Mouse (Mus musculus) kidney, embryonic 15.5 days (tissue): ENCODE measurements around the gene Nt5c2. TPM values are rescaled to one million over a fixed set of nuclear protein-coding genes. Genes with fewer than 3 reads are reported as not detected.

Source experiments
- ATAC-seq: fragments of 200-750 bp; cut with Nextera tagmentation; replicated peaks from 2 replicates; pipeline ENCODE4 v1.8.0; 2017; ENCODE audit warnings: moderate TSS enrichment; ENCODE audit not compliant: low FRiP score
- H3K27ac ChIP-seq: fragments of 300-500 bp; sonication (generic); 2 replicates; pipeline ENCODE4 v1.5.1; 2015; ENCODE audit warnings: mild to moderate bottlenecking, inconsistent platforms
- H3K27me3 ChIP-seq: fragments of 300-500 bp; sonication (generic); 2 replicates; pipeline ENCODE4 v1.6.1; 2015; ENCODE audit warnings: inconsistent platforms
- H3K36me3 ChIP-seq: fragments of 300-500 bp; sonication (generic); 2 replicates; pipeline ENCODE4 v1.6.1; 2015; ENCODE audit warnings: inconsistent platforms
- H3K4me1 ChIP-seq: fragments of 300-500 bp; sonication (generic); 2 replicates; pipeline ENCODE4 v1.6.1; 2015; ENCODE audit warnings: inconsistent platforms
- H3K4me2 ChIP-seq: fragments of 300-500 bp; sonication (generic); 2 replicates; pipeline ENCODE4 v1.6.1; 2015; ENCODE audit warnings: moderate library complexity, mild to moderate bottlenecking, inconsistent platforms
- H3K4me3 ChIP-seq: fragments of 300-500 bp; sonication (generic); replicated peaks from 2 replicates; pipeline ENCODE4 v1.5.1; 2015; ENCODE audit warnings: mild to moderate bottlenecking, inconsistent platforms
- H3K9ac ChIP-seq: fragments of 300-500 bp; sonication (generic); 2 replicates; pipeline ENCODE4 v1.6.1; 2015; ENCODE audit warnings: mild to moderate bottlenecking, inconsistent platforms
- H3K9me3 ChIP-seq: fragments of 300-500 bp; sonication (generic); replicated peaks from 2 replicates; pipeline ENCODE4 v1.6.1; 2016; ENCODE audit warnings: inconsistent platforms
- WGBS: fragments of 180-500 bp; shearing (Covaris S2); methylation state at CpG from one replicate; pipeline ENCODE4 v1.1.7; 2015; ENCODE audit warnings: mixed read lengths; 5-methylcytosine and 5-hydroxymethylcytosine counted together
- polyA plus RNA-seq: library from polyadenylated mRNA; unstranded; fragments of >200 nt; fragmentation: Nextera tagmentation; extraction: Ambion mirVana; gene quantifications from 2 replicates; pipeline ENCODE4 v1.2.1, GENCODE M21; 2015

Nt5c2 gene
- polyA plus RNA-seq = 79.6 and 81.5 TPM in 2 replicates

DNA sequence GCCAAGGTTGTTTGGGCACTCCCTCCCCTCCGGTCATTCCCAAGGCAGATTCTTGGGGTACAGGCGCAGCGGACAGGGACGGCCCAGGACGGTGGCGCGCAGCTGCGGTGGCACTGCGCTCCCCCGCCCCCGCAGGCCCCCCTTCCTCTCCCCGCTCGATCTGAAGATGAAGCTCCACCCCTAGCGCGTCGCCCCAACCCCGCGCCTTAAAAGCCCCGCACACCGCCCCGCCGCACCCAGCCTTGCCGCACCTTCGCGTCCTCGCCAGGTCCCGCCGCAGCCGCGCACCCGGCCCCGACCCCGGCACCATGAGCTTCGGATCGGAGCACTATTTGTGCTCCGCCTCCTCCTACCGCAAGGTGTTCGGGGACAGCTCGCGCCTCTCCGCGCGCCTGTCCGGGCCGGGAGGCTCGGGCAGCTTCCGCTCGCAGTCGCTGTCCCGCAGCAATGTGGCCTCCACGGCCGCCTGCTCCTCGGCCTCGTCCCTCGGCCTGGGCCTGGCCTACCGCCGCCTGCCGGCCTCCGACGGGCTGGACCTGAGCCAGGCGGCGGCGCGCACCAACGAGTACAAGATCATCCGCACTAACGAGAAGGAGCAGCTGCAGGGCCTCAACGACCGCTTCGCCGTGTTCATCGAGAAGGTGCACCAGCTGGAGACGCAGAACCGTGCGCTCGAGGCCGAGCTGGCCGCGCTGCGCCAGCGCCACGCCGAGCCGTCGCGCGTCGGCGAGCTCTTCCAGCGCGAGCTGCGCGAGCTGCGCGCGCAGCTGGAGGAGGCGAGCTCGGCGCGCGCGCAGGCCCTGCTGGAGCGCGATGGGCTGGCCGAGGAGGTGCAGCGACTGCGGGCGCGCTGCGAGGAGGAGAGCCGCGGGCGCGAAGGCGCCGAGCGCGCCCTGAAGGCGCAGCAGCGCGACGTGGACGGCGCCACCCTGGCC lies at the start of gene Nt5c2, which contains the start of gene Ina:
Gene Nt5c2, minus strand, starts transcription at position 707 of the 935 bp plus-strand sequence.
Gene Ina, plus strand, starts transcription at position 252 of the 935 bp plus-strand sequence.
- peaks cover 25% of the 10 kb centered on the region for H3K4me1 ChIP-seq
- H3K9ac ChIP-seq = peak within 1 kb of the TSS; percentile 10; the same call in 1 of the 2 replicates
- no peaks in the 10 kb centered on the region for H3K9me3 ChIP-seq
- WGBS = under 1% methylated on average over 122 of the region's 124 CpGs
- peaks cover 87% of the 10 kb centered on the region for H3K27me3 ChIP-seq
- no peaks in the 10 kb centered on the region for H3K36me3 ChIP-seq
- no peak within 1 kb of the TSS for H3K27ac ChIP-seq
- peak within 1 kb of the TSS; percentile 51 for H3K4me3 ChIP-seq
- peak; percentile 73; the same call in 1 of the 2 replicates for ATAC-seq
- peak within 1 kb of the TSS; percentile 92 for H3K4me2 ChIP-seq

DNA sequence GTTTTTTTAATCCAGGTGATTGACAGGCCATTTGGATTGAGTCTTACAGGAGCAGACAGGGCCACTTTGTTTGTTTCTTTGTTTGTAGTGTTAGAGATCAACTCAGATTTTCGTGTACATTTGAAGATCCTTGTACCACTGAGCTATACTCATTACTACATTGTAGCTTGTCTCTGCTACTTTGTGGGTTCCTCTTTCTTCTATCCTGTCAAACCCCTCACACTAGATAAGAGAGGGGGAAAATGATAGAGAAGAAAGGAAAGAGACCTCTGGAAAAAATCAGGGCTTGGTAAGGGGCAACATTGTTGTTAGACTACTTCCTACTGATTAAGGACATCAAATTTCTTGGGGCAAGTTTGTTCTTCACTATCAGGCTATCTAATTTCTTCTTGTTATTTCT lies 42.7 kb upstream of the Nt5c2 start:
- Histone ChIP-seq H3K27me3 (no peaks in the 10 kb centered on the region), H3K9ac (no peak overlapping the region), H3K4me2 (no peak overlapping the region), H3K9me3 (no peaks in the 10 kb centered on the region), H3K4me3 (no peak overlapping the region), H3K36me3 (no peaks in the 10 kb centered on the region), H3K4me1 (no peaks in the 10 kb centered on the region), H3K27ac (no peak overlapping the region)
- 83% methylated on average over 1 of the region's 1 CpGs for WGBS
- no peak for ATAC-seq

DNA sequence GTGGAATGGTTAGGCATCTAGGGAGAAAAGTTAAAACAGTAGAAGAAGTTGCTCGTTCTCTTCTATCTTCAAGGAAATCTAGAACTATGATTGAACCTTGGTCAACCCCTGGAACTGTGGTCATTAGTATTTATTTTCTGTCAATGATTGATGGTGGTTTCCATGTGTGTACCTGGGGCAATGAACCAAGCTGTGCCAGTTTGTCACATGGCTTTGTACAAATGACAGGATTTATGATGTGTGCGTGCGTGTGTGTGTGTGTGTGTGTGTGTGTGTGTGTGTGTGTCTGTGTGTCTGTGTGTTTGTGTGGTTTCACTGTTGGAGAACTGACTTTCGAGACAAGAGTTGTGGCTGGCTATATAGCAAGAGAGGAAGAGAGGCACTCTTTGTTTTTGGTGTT lies 38.5 kb upstream of the Nt5c2 start:
- Histone ChIP-seq H3K27ac (peak overlapping the region; percentile 78), H3K27me3 (no peaks in the 10 kb centered on the region), H3K36me3 (peaks cover under 1% of the 10 kb centered on the region; the same call in 1 of the 2 replicates), H3K4me1 (peaks cover 16% of the 10 kb centered on the region), H3K4me2 (no peak overlapping the region), H3K4me3 (no peak overlapping the region), H3K9ac (no peak overlapping the region), H3K9me3 (no peaks in the 10 kb centered on the region)
- ATAC-seq = no peak; the same call in 1 of the 2 replicates
- WGBS = 79% methylated on average over 4 of the region's 4 CpGs

DNA sequence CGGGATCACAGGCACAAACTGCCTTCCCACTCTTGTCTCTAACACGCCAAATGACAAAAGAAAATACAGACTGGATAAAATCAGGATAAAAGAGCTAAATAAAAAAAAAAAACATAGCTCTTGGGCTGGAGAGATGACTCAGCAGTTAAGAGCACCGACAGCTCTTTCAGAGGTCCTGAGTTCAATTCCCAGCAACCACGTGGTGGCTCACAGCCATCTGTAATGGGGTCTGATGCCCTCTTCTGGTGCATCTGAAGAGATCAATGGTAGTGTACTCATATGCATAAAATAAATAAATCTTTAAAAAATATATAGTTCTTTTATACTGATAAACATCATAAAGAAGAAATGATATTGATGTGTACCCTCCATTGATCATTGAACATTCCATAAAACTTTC lies 38.0 kb upstream of the Nt5c2 start:
- Histone ChIP-seq H3K9ac (no peak overlapping the region), H3K4me2 (no peak overlapping the region), H3K27ac (peak overlapping the region; percentile 78), H3K4me3 (no peak overlapping the region), H3K27me3 (no peaks in the 10 kb centered on the region), H3K9me3 (no peaks in the 10 kb centered on the region), H3K4me1 (peaks cover 20% of the 10 kb centered on the region), H3K36me3 (peaks cover 4% of the 10 kb centered on the region; the same call in 1 of the 2 replicates)
- WGBS = 78% methylated on average over 4 of the region's 4 CpGs
- no peak for ATAC-seq

DNA sequence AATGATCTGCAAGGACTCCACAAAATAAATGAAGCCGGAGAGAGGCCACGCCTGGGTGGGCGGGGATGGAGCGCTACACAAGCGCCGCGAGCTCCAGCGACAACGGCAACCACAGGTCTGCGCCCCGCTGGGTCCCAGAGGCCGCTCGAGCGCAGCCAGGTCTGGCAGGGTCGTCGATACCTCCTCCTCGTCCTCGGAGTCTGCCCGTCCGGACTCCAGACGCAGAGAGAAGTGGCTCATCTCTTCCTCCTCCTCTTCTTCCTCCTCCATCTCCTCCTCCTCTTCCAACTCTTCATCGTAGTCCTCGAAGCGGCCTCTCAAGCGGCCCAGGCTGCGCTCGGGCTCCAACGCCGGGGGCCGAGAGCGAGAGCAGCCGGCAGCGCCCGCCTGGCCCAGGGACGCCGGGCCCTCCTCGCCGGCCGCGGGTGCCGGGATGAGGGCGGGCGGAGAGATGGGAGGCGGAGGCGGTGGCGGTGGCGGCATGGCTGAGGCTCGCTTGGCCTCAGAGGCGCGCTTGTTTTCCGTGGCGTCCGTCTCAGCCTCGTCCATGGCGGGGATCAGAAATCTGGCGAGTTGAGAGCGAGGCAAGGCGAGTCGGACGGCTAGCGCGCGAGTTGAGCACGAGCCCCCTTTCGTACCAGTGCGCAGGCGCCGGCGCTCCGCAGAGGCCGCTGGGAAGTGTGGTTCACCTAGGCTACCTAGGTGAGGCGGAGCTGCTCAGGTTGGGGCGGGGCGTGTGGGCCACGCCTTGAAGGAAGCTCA lies 35.5 kb upstream of the Nt5c2 start, which contains the start of gene Pcgf6:
Gene Pcgf6, minus strand, starts transcription at position 636 of the 762 bp plus-strand sequence.
- peak within 1 kb of the TSS; percentile 97 for H3K27ac ChIP-seq
- H3K27me3 ChIP-seq = no peaks in the 10 kb centered on the region
- ATAC-seq = peak; percentile 92
- H3K4me3 ChIP-seq = peak within 1 kb of the TSS; percentile 87
- H3K9ac ChIP-seq = peak within 1 kb of the TSS; percentile 91
- peaks cover 26% of the 10 kb centered on the region for H3K36me3 ChIP-seq
- peaks cover 20% of the 10 kb centered on the region for H3K4me1 ChIP-seq
- no peaks in the 10 kb centered on the region for H3K9me3 ChIP-seq
- H3K4me2 ChIP-seq = peak within 1 kb of the TSS; percentile 81
- under 1% methylated on average over 75 of the region's 75 CpGs for WGBS

DNA sequence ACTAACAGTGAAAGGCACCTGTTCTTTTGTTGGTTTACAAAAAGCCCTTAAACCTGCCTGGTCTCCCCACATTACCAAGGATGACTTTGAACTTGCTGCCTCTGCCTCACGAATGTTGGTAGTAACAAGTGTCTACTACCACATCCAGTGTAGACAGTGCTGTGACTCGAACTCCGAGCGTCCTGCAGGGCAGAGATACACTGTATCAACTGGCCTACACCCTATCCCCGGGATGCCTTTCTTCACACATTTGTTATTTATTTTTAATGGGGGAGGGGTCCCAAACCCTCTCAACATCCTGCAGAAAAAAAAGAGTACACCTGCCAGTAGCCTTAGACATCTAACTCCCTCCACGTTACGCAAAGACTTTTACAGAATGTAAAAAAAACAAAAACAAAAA lies 34.9 kb upstream of the Nt5c2 start:
- H3K4me1 ChIP-seq = peaks cover 20% of the 10 kb centered on the region
- H3K9me3 ChIP-seq = no peaks in the 10 kb centered on the region
- H3K4me2 ChIP-seq = peak overlapping the region; percentile 81
- H3K27me3 ChIP-seq = no peaks in the 10 kb centered on the region
- peak overlapping the region; percentile 91 for H3K9ac ChIP-seq
- no peak for ATAC-seq
- H3K4me3 ChIP-seq = peak overlapping the region; percentile 87
- peak overlapping the region; percentile 97 for H3K27ac ChIP-seq
- 3% methylated on average over 7 of the region's 7 CpGs for WGBS
- peaks cover 31% of the 10 kb centered on the region for H3K36me3 ChIP-seq

DNA sequence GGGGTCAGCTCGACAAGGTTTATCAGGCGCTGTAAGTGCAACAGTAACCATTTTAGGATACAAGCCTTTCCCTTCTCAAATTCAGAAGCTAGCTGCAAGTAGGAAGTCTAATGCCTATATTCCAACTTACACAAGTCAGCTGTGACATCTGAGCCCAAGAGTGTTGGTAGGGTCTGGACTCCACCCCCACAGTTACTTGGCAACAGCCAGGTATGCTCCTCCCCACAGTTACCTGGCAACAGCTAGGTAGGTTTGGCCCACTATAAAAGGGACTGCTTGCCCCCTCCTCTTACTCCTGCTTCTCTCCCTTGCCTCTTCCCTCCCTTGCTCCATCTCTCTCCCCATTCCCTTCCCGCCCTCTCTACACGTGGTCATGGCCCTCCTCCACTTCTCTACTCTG lies 34.1 kb upstream of the Nt5c2 start:
- H3K27ac ChIP-seq = no peak overlapping the region
- no peaks in the 10 kb centered on the region for H3K27me3 ChIP-seq
- peaks cover 20% of the 10 kb centered on the region for H3K4me1 ChIP-seq
- WGBS = 65% methylated on average over 4 of the region's 4 CpGs
- H3K9ac ChIP-seq = 0 out of 2 replicates have a peak overlapping the region, but pooled peaks have one; percentile 91
- peak overlapping the region; percentile 87 for H3K4me3 ChIP-seq
- H3K4me2 ChIP-seq = peak overlapping the region; percentile 81
- no peaks in the 10 kb centered on the region for H3K9me3 ChIP-seq
- no peak for ATAC-seq
- H3K36me3 ChIP-seq = peaks cover 35% of the 10 kb centered on the region

DNA sequence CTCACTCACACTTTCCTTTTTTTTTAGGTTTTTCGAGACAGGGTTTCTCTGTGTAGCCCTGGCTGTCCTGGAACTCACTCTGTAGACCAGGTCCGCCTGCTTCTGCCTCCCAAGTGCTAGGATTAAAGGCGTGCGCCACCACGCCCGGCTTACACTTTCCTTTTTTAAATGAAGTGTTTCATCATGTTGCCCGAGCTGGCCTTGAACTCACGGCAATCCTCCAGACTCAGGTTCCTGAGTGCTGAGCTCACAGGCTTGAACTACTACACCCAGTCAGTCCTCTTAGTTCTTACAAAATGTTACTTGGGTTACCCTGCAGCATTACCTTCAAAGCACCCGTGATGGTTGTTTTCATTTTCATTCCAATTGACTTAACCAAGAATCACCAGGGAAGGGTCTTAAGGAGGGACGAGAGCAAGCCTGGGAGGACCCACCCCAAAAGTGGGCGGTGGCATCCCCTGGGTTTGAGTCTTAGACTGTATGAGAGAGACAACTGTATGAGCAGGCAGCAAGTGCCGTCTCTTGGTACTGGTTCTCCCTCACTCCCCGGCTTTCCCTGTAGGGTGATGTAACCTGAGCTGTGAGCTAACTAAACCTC lies 32.4 kb upstream of the Nt5c2 start:
- Histone ChIP-seq H3K4me1 (peaks cover 20% of the 10 kb centered on the region), H3K4me3 (no peak overlapping the region), H3K9ac (no peak overlapping the region), H3K4me2 (no peak overlapping the region), H3K9me3 (no peaks in the 10 kb centered on the region), H3K27ac (no peak overlapping the region), H3K36me3 (peaks cover 42% of the 10 kb centered on the region), H3K27me3 (no peaks in the 10 kb centered on the region)
- WGBS = 84% methylated on average over 13 of the region's 13 CpGs
- ATAC-seq = no peak

DNA sequence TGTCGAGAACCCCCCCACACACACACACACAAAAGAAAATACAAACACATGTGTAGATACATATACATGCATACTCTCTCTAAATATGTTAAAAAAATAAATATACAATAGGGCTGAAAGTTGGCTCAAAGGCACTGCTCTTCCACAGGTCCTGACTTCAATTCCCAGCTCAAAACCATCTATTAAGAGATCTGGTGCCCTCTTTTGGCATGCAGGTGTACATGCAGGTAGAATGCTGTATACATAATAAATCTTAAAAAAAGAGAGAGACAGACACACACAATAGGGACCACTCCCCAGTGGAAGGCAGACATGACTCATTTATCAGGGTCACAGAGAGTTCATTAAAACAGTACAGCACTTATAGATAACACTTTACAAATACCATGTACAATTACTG lies 31.4 kb upstream of the Nt5c2 start:
- H3K4me1 ChIP-seq = peaks cover 20% of the 10 kb centered on the region
- WGBS = 93% methylated on average over 1 of the region's 1 CpGs
- no peaks in the 10 kb centered on the region for H3K9me3 ChIP-seq
- no peak overlapping the region for H3K9ac ChIP-seq
- peaks cover 52% of the 10 kb centered on the region for H3K36me3 ChIP-seq
- no peak for ATAC-seq
- H3K4me2 ChIP-seq = no peak overlapping the region
- no peaks in the 10 kb centered on the region for H3K27me3 ChIP-seq
- H3K4me3 ChIP-seq = no peak overlapping the region
- H3K27ac ChIP-seq = no peak overlapping the region

DNA sequence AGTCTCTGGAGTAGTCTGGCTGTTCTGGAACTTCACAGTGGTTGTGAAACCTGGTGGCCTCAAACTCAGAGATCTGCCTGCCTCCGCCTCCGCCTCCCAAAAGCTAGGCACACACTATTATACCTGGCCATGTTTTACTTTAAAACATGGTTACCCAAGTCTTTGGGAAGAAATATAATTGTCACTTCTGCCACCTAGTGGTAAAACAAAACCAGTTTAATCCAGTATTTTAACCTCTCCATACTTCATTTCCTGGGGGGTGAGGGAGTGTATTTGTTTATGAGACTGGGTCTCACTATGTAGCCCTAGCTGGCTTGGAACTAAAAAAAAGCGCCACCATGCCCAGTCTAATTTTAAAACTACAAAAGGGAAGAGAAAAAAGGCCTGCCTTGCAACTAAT lies 28.7 kb upstream of the Nt5c2 start:
- ATAC-seq = no peak
- Histone ChIP-seq H3K27ac (no peak overlapping the region), H3K4me2 (no peak overlapping the region), H3K9ac (no peak overlapping the region), H3K4me1 (0 out of 2 replicates have a peak, but pooled peaks cover 4% of the 10 kb centered on the region), H3K27me3 (no peaks in the 10 kb centered on the region), H3K4me3 (no peak overlapping the region), H3K9me3 (no peaks in the 10 kb centered on the region), H3K36me3 (peaks cover 76% of the 10 kb centered on the region)
- 84% methylated on average over 3 of the region's 3 CpGs for WGBS

DNA sequence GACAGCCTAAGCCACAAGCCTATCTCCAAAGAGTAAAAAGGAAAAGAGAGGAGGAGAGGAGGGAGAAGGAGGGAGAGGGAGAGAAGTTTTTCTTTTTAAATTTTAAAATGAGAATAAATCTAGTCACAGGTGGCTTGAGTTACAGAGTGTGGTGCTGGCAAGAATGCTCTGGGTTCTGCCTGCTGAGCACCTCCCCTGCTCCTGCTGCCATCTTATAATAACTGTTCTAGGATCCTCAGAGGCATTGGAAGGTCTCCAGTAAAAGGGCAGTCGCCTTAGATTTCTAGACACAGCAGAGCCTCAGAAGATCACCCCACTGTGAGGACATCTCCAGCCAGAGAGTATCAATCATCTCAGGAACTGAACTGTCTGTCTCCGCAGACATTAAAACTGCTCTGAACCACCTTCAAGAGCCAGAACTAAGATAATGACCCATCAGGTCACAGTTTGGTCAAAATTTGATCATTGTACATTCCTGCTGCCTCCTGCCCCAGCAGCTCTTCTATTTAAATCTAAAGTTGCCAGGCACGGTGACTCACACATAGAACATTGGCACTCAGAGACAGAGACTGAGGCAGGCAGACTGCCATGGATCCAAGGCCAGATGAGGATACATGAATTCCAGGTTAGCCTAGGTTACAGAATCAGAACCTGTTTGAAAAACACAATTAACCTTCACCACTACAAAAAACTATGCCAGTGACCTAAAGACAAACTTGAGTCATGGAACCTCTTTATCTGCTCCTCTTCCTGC lies 25.9 kb upstream of the Nt5c2 start:
- H3K36me3 ChIP-seq = peaks cover 76% of the 10 kb centered on the region
- H3K4me3 ChIP-seq = no peak overlapping the region

More for the DNA sequence above, 25.9 kb upstream of the Nt5c2 start:
- H3K9me3 ChIP-seq = no peaks in the 10 kb centered on the region
- no peaks in the 10 kb centered on the region for H3K4me1 ChIP-seq
- no peak overlapping the region for H3K4me2 ChIP-seq
- no peak overlapping the region for H3K27ac ChIP-seq
- no peaks in the 10 kb centered on the region for H3K27me3 ChIP-seq
- no peak overlapping the region for H3K9ac ChIP-seq
- WGBS = 89% methylated on average over 3 of the region's 3 CpGs
- ATAC-seq = no peak
